Mouse (Mus musculus) gonadal fat pad, adult 2 months (tissue): ENCODE results near the gene Ahnak2. TPM values are rescaled to one million over a fixed set of nuclear protein-coding genes. Genes with fewer than 3 reads are reported as not detected.

Experiments used
- DNase-seq: peaks from one replicate; pipeline ENCODE4 v3.0.0-alpha.2; 2012; ENCODE audit warnings: low read depth
- polyA plus RNA-seq: library from polyadenylated mRNA; depleted of rRNA; stranded (reverse); fragments of >200 nt; gene quantifications from 2 replicates; pipeline ENCODE4 v1.2.3, GENCODE M21; 2012

Ahnak2 gene
- polyA plus RNA-seq, 1 experiment, result 5.2 TPM

- no peak for DNase-seq
Measured at GRCm38 (mm10) chr12:112796551-112797510, 5.6 kb downstream of the Ahnak2 start.

- no peak for DNase-seq
Measured at GRCm38 (mm10) chr12:112795466-112796104, 6.9 kb downstream of the Ahnak2 start.

GRCm38 (mm10) chr12:112794998-112795397 is 7.5 kb downstream of the Ahnak2 start:
- no peak for DNase-seq

- DNase-seq, result no peak
Measured at GRCm38 (mm10) chr12:112794356-112794816, 8.1 kb downstream of the Ahnak2 start.

- DNase-seq, result no peak
Measured at GRCm38 (mm10) chr12:112793601-112794355, 8.7 kb downstream of the Ahnak2 start.

GRCm38 (mm10) chr12:112791026-112791425 is 11.4 kb downstream of the Ahnak2 start:
- DNase-seq, result no peak

- no peak for DNase-seq
Measured at GRCm38 (mm10) chr12:112774481-112774880, 28.0 kb downstream of the Ahnak2 start.

- no peak for DNase-seq
Measured at GRCm38 (mm10) chr12:112774026-112774425, 28.4 kb downstream of the Ahnak2 start.

- DNase-seq, result no peak
Measured at GRCm38 (mm10) chr12:112773366-112773765, 29.1 kb downstream of the Ahnak2 start.

- DNase-seq, result no peak
Measured at GRCm38 (mm10) chr12:112772306-112772705, 30.2 kb downstream of the Ahnak2 start.

- DNase-seq, result no peak
Measured at GRCm38 (mm10) chr12:112770396-112770795, 32.1 kb downstream of the Ahnak2 start.

GRCm38 (mm10) chr12:112769751-112770150 is 32.7 kb downstream of the Ahnak2 start:
- DNase-seq, result no peak

- no peak for DNase-seq
Measured at GRCm38 (mm10) chr12:112769031-112769430, 33.4 kb downstream of the Ahnak2 start.

- no peak for DNase-seq
Measured at GRCm38 (mm10) chr12:112768166-112768565, 34.3 kb downstream of the Ahnak2 start.

- DNase-seq, result no peak
Measured at GRCm38 (mm10) chr12:112767036-112767890, 35.2 kb downstream of the Ahnak2 start.

GRCm38 (mm10) chr12:112766586-112766985 is 35.9 kb downstream of the Ahnak2 start:
- DNase-seq, result no peak

GRCm38 (mm10) chr12:112764991-112765390 is 37.5 kb downstream of the Ahnak2 start:
- DNase-seq, result no peak

GRCm38 (mm10) chr12:112764141-112764540 is 38.3 kb downstream of the Ahnak2 start:
- no peak for DNase-seq

GRCm38 (mm10) chr12:112763176-112763575 is 39.3 kb downstream of the Ahnak2 start:
- DNase-seq, result no peak

- DNase-seq, result no peak
Measured at GRCm38 (mm10) chr12:112762018-112762417, 40.4 kb downstream of the Ahnak2 start.

GRCm38 (mm10) chr12:112761411-112761810 is 41.0 kb downstream of the Ahnak2 start:
- no peak for DNase-seq
